Mouse (Mus musculus) B cell, adult 2 months (primary cell): ENCODE data around the gene Gm11037.

Experiments
- DNase-seq, 2 experiments: peaks; one replicate each; pipeline ENCODE4 v3.0.0; 2022

Gm11037 gene

GRCm38 (mm10) chr2:131129836-131130235 lies 3.5 kb upstream of the Gm11037 start:
- no peak for DNase-seq

GRCm38 (mm10) chr2:131130849-131131248 lies 2.4 kb upstream of the Gm11037 start:
- DNase-seq, result no peak

DNA sequence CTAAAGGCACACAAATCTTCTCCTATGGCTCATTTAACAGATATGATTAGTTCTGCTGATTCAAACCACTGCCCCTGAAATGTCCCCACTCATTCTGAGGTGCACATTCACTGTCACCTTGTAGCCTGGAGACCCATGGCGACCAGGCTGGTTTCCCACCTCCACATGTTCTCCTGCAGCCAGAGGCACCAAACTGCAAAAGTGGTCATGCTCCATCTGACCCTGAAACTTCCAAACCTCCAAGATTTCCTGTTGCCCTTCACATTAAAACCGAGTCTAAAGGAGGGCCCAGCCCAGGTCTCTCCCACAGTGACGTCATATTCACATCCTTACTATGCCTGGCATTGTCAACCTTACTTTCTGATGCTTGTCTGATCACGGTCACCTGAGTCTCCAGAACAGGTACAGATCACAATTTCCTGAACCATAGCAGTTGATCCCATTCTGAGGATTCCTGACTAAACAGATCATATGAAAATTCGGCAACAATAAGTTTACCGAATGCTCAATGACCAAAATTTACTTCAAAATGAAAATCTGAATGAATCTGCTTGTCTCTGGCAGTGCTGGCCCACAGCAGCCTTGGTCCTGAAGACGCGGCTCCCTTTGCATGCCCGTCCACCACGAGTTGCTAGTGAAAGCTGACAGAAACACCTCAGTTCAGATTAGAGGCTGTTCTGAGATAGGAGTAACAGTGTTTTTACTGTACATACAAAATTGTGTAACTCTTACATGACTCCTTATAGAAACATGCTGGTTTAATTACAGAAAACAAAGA lies 997 bp upstream of the Gm11037 start:
- no peak for DNase-seq

GRCm38 (mm10) chr2:131134381-131134780 lies 1.1 kb downstream of the Gm11037 start:
- no peak for DNase-seq

DNA sequence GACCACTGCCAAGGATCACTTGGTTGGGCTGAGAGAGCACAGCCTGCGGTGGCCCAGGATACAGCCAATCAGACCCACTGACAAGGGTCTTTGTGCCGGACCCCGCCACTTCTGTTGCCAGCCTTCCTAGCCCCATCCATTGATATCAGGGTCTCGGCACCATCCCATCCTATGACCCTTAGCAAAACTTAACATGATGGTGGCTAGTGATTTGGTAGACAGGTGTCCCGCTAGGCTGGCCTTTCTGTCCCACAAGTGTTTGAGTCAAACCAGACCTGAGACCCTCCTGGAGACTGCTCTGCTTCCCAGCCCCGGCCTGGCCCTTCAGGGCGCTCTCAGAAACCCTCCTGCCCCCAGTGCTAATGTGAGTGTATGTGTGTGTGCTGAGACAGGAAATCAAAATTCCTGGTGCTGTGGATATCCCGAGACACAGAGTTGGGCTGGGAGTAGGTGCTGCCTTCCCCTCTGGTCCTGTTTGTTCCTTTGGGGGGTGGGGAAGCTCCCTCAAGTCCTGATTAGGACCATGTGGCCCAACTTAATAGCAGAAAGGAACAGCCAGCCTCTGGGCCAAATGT lies 1.6 kb downstream of the Gm11037 start:
- DNase-seq, result no peak

GRCm38 (mm10) chr2:131135521-131136139 lies 2.3 kb downstream of the Gm11037 start:
- DNase-seq, result no peak

GRCm38 (mm10) chr2:131138296-131138695 lies 5.0 kb downstream of the Gm11037 start:
- no peak for DNase-seq

DNA sequence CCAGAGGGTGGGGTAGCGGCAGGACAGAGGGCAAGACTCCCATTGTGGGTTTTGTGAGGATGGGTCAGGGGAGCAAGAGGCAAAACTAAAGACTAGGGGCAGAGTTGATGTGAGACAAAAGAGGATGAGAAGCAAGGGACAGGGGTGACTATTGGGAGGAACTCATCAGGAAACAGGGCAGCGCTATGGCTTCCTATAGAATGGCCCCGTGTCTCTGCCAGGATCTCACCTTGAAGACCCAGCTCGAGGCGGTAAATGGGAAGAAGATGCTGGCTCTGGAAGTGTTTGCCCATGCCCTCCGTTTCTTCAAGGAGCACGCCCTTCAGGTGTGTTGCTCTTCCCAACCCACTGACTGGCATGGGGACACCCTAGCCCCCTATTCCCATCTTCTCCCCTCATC lies 5.5 kb downstream of the Gm11037 start:
- no peak for DNase-seq

DNA sequence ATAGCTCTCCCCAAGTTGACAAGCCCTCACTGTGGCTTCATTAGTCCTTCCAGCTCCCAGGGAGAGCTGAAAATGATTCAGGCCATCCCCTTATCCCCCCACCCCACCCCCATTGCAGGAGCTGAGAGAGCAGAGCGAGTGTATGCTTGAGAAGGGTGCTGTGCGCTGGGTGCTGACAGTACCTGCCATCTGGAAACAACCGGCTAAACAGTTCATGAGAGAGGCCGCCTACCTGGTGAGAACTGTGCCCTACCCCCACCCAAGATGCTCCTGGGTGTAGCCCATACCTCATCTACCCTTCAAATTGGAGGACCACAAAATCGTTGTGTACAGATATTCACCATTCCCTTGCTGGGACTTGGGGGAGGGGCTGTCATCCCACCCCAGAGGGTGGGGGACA lies 6.0 kb downstream of the Gm11037 start:
- no peak for DNase-seq

DNA sequence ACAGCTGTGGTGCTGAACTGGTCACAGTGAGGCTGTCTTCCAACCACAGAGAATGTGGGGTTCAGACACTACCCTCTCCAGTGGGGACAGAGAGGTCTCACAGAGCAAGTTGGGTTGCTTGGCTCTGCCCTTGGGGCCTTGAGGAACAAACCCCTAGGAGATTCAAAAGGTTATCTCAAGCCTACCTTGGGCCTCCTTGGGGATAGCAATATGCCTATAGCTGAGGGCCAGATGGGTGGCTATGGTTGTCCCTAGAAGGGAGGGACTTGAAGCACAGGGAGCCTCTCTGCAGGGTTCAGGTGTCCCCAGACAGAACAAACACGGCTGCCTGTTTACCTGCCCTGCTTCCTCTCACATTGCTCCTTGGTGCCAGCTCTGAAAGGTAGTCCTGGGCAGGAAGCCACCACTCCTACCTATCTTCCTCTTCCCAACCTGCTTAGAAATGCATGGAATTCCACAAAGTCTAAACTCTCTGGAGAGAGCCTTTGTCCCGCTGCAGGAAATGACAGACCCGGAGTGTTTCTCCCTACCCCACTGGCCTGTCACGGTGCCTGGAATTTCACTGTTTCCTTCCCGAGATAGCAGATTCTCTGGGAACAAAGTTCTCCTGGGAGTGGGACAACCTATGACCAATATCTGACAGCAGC lies 6.7 kb downstream of the Gm11037 start:
- DNase-seq, result no peak

- no peak for DNase-seq
Measured at GRCm38 (mm10) chr2:131140533-131140905, 7.2 kb downstream of the Gm11037 start.

- DNase-seq, result no peak
Measured at GRCm38 (mm10) chr2:131141336-131141986, 8.2 kb downstream of the Gm11037 start.

- DNase-seq, result peak; percentile 70 to 72
Measured at GRCm38 (mm10) chr2:131142592-131142991, 9.3 kb downstream of the Gm11037 start.

DNA sequence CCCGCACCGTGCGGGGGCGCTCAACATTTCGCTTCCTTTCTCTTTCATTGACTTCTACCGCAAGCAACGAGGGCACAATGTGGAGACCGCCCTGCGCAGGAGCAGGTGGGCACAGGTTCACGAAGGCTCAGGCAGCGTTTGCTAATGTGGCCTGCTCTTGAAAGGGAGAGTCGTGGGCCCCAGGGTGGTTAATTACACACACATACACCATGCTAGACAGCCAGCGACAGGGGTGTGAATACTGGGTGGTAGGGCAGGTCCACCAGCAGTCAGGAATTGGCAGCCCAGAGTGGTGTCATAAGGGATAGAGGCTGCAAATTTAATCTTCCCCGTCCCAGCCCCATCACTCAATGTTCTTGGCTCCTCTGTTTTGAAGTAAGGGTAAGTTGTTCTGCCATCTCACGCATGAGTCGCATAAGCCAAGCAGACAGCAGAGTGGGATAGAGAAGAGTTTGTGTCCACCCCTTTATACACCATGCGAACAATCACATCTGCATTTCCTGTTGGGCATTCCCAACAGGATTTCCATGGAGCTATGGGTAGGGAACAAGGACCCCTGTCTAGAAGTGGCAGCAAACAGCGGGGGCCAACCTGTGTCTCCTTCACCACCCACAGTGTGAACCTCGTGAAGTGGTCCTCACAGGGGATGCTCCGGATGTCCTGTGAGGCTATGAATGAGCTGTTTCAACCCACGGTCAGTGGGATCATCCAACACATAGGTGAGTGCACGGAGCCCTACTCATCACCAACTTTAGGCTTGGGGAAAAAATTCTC lies 9.9 kb downstream of the Gm11037 start:
- no peak for DNase-seq

DNA sequence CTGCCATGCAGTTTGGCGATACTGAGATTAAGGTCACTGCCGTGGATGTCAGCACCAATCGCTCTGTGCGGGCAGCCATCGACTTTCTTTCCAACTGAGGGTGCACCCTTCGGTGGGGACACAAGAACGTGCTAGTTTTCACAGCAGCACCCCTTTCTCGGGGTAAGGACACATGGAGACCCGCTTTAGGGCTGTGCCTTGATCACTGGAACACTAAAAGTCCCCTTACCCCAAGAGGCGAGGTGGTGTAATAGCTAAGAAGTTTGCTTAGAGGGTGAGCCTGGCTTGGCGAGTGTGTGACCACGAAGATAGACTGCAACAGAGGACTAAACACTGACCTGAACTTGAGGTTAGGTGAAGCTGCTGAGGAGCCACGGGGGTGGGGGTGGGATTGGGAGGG lies 11.8 kb downstream of the Gm11037 start:
- no peak for DNase-seq

GRCm38 (mm10) chr2:131145536-131145935 lies 12.2 kb downstream of the Gm11037 start:
- no peak for DNase-seq

GRCm38 (mm10) chr2:131146193-131147042 lies 13.1 kb downstream of the Gm11037 start:
- DNase-seq, result no peak

- no peak for DNase-seq
Measured at GRCm38 (mm10) chr2:131147043-131147365, 13.7 kb downstream of the Gm11037 start.

DNA sequence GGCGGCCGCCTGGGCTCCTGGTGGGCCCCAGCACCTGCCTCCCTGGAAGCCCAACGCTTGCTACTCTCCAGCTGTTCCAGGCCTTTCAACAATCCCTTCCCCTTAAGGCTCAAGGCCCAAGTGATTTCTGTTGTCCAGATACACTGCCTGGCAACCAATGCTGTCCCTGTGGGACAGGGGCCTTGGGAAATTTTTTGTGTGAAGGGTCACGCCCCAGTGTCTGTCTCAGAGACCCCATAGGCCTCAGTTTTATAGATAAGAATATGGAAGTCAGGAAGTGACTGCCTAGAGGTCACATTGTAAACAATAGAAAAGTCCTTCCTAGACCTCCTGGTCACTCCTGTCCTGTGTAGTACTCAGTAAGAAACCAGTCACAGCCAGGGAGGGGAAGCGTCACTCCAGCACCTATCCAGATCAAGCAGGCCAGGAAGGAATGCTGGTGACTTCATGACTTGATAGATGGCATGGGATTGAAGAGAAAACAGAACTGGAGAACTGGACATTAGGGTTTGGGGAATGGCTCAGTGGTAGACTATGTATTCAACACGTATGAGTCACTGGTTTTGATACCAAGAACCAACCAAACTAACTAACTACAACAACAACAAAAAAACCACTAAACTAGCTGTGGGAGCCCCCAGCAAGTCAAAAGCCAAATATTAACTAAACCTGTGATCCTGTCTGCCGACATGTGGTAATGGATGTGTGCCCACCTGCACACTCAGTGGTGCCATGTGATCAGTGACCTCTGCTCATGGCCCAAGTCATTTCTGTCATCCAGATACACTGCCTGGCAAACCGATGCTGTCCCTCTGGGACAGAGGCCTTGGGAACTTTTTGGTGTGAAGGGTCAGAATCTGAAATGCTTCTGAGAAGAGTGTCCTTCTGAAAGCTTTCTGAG lies 15.3 kb downstream of the Gm11037 start:
- no peak for DNase-seq

- no peak for DNase-seq
Measured at GRCm38 (mm10) chr2:131149254-131149578, 15.9 kb downstream of the Gm11037 start.
